Mouse (Mus musculus) liver, embryonic 11.5 days (tissue): Measurements from ENCODE around the gene Ints6. TPM values are rescaled to one million over a fixed set of nuclear protein-coding genes. Genes with fewer than 3 reads are reported as not detected.

ENCODE experiments used
- ATAC-seq: fragments of 200-750 bp; cut with Nextera tagmentation; replicated peaks from 2 replicates; pipeline ENCODE4 v1.8.0; 2017; ENCODE audit warnings: moderate number of reproducible peaks, mild to moderate bottlenecking, moderate TSS enrichment, moderate library complexity; ENCODE audit not compliant: low FRiP score
- DNase-seq: peaks from one replicate; pipeline ENCODE4 v3.0.0-alpha.2; 2017; ENCODE audit warnings: low spot score
- H3K27ac ChIP-seq: fragments of 300-500 bp; sonication (generic); 2 replicates; pipeline ENCODE4 v1.5.1; 2014; ENCODE audit warnings: mild to moderate bottlenecking, low read depth, low read length, control low read depth
- H3K27me3 ChIP-seq: fragments of 300-500 bp; sonication (generic); replicated peaks from 2 replicates; pipeline ENCODE4 v1.6.1; 2014; ENCODE audit warnings: low read length, mixed read lengths; ENCODE audit not compliant: control insufficient read depth, insufficient read depth
- H3K36me3 ChIP-seq: fragments of 300-500 bp; sonication (generic); 2 replicates; pipeline ENCODE4 v1.6.1; 2014; ENCODE audit warnings: mild to moderate bottlenecking, low read length, moderate library complexity, mixed read lengths; ENCODE audit not compliant: control insufficient read depth, insufficient read depth
- H3K4me1 ChIP-seq: fragments of 300-500 bp; sonication (generic); replicated peaks from 2 replicates; pipeline ENCODE4 v1.6.1; 2014; ENCODE audit warnings: low read length, mixed read lengths; ENCODE audit not compliant: control insufficient read depth, insufficient read depth
- H3K4me2 ChIP-seq: fragments of 300-500 bp; sonication (generic); 2 replicates; pipeline ENCODE4 v1.6.1; 2014; ENCODE audit warnings: mild to moderate bottlenecking, control low read depth, moderate library complexity
- H3K4me3 ChIP-seq: fragments of 300-500 bp; sonication (generic); 2 replicates; pipeline ENCODE4 v1.5.1; 2014; ENCODE audit warnings: low read depth, low read length, control low read depth
- H3K9ac ChIP-seq: fragments of 300-500 bp; sonication (generic); 2 replicates; pipeline ENCODE4 v1.6.1; 2014; ENCODE audit warnings: low read depth, low read length, control low read depth
- H3K9me3 ChIP-seq: fragments of 300-500 bp; sonication (generic); 2 replicates; pipeline ENCODE4 v1.6.1; 2016; ENCODE audit warnings: low read length, inconsistent platforms, mixed read lengths; ENCODE audit not compliant: control insufficient read depth
- WGBS: fragments of 180-500 bp; shearing (Covaris S2); extraction: QIAGEN DNeasy Blood & Tissue Kit; methylation state at CpG from one replicate; pipeline ENCODE4 v1.1.7; 2014; 5-methylcytosine and 5-hydroxymethylcytosine counted together
- polyA plus RNA-seq: library from polyadenylated mRNA; unstranded; fragments of >200 nt; fragmentation: Nextera tagmentation; extraction: Ambion mirVana; gene quantifications from 2 replicates; pipeline ENCODE4 v1.2.1, GENCODE M21; 2014

Gene Ints6
- polyA plus RNA-seq, 1 experiment from 2014 or later = 30.1 TPM

DNA sequence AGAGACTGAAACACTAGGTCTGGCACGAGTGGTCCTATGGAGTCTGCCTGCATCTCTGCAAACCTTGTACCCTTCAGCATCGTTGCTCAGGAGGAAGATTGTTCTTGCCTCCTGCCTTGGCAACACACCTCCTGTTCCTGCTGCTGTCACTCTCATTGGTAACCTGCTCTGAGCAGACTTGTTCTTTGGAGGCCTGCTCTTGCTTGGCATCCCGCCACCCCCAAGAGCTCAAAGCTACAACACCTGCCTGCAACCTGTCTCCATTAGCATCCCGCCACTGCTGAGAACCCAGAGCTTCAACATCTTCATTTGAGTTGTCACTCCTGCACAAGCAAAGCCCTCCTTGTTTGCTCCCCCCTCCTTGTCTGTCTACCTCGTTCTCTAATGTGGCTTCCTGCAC is 133.0 kb downstream of the Ints6 start:
- H3K27ac ChIP-seq = no peak overlapping the region
- H3K9me3 ChIP-seq = no peaks in the 10 kb centered on the region
- no peaks in the 10 kb centered on the region for H3K36me3 ChIP-seq
- no peak overlapping the region for H3K4me3 ChIP-seq
- H3K4me2 ChIP-seq = no peak overlapping the region
- no peaks in the 10 kb centered on the region for H3K4me1 ChIP-seq
- H3K27me3 ChIP-seq = no peaks in the 10 kb centered on the region
- whole genome bisulfite sequencing = 82% methylated on average over 5 of the region's 5 CpGs
- no peak overlapping the region for H3K9ac ChIP-seq
- no peak for DNase-seq
- ATAC-seq = no peak

Other genes starting within 250 kb of the Ints6 start
- gene Fam124a, start 205.4 kb downstream of the Ints6 start, polyA plus RNA-seq = 2.6 and 2.9 TPM in 2 replicates
- not detected in 2 replicates for gene Gm4131, start 194.2 kb downstream of the Ints6 start, polyA plus RNA-seq
- not detected in 2 replicates for gene Serpine3, start 97.5 kb downstream of the Ints6 start, polyA plus RNA-seq
- gene Wdfy2, start 76.5 kb upstream of the Ints6 start, polyA plus RNA-seq = 6.0 and 6.7 TPM in 2 replicates
- gene Defb48, start 223.3 kb upstream of the Ints6 start, polyA plus RNA-seq = not detected in 2 replicates
- not detected in 2 replicates for gene Defb47, start 236.9 kb upstream of the Ints6 start, polyA plus RNA-seq